Mouse (Mus musculus) midbrain, embryonic 12.5 days (tissue): ENCODE measurements at regions not wholly inside any gene's neighbourhood (a gene's known extent, or its start where the extent isn't known, plus 50 kb on each side); places are given as distances from the start of the nearest gene placed in this dataset.

Experiments
- ATAC-seq: fragments of 200-750 bp; cut with Nextera tagmentation; 2 replicates; pipeline ENCODE4 v1.8.0; 2017; ENCODE audit warnings: low read depth, moderate TSS enrichment, moderate library complexity; ENCODE audit not compliant: low FRiP score
- H3K27ac ChIP-seq: fragments of 300-500 bp; sonication (generic); replicated peaks from 2 replicates; pipeline ENCODE4 v1.5.1; 2016; ENCODE audit warnings: mild to moderate bottlenecking
- H3K27me3 ChIP-seq: fragments of 300-500 bp; sonication (generic); 2 replicates; pipeline ENCODE4 v1.6.1; 2016; ENCODE audit warnings: mild to moderate bottlenecking
- H3K36me3 ChIP-seq: fragments of 300-500 bp; sonication (generic); 2 replicates; pipeline ENCODE4 v1.6.1; 2016
- H3K4me1 ChIP-seq: fragments of 300-500 bp; sonication (generic); 2 replicates; pipeline ENCODE4 v1.6.1; 2016
- H3K4me2 ChIP-seq: fragments of 300-500 bp; sonication (generic); replicated peaks from 2 replicates; pipeline ENCODE4 v1.6.1; 2016; ENCODE audit warnings: mild to moderate bottlenecking, moderate library complexity
- H3K4me3 ChIP-seq: fragments of 300-500 bp; sonication (generic); 2 replicates; pipeline ENCODE4 v1.5.1; 2016; ENCODE audit warnings: mild to moderate bottlenecking
- H3K9ac ChIP-seq: fragments of 300-500 bp; sonication (generic); replicated peaks from 2 replicates; pipeline ENCODE4 v1.6.1; 2016; ENCODE audit warnings: mild to moderate bottlenecking, moderate library complexity
- H3K9me3 ChIP-seq: fragments of 300-500 bp; sonication (generic); 2 replicates; pipeline ENCODE4 v1.6.1; 2016; ENCODE audit warnings: mild to moderate bottlenecking
- WGBS: fragments of 180-500 bp; shearing (Covaris S2); methylation state at CpG from one replicate; pipeline ENCODE4 v1.1.7; 2016; 5-methylcytosine and 5-hydroxymethylcytosine counted together

DNA sequence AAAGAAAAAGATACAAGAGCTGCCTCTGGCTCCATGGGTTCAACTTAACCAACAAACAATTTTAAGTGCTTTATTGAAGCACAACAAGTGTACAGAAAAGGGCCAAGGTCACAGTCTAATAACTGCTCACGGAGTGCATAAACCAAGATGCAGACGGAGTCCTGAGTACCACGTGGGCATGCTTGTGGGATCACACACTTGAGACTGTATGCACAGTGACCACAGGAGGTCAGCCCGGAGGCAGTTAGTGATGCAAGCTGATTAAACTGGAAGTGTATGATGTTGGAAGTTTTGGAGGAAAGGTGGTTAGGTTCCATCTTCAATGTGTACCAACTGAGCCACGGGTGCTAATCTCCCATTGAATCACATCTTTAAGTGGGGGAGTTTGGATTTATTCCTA, 146.9 kb downstream of the Gm815 start:
- Histone ChIP-seq H3K27me3 (no peaks in the 10 kb centered on the region), H3K36me3 (no peaks in the 10 kb centered on the region), H3K4me1 (no peaks in the 10 kb centered on the region), H3K9me3 (no peaks in the 10 kb centered on the region), H3K4me2 (no peak overlapping the region), H3K27ac (no peak overlapping the region), H3K9ac (no peak overlapping the region), H3K4me3 (no peak overlapping the region)
- ATAC-seq = no peak
- 78% methylated on average over 5 of the region's 5 CpGs for WGBS

DNA sequence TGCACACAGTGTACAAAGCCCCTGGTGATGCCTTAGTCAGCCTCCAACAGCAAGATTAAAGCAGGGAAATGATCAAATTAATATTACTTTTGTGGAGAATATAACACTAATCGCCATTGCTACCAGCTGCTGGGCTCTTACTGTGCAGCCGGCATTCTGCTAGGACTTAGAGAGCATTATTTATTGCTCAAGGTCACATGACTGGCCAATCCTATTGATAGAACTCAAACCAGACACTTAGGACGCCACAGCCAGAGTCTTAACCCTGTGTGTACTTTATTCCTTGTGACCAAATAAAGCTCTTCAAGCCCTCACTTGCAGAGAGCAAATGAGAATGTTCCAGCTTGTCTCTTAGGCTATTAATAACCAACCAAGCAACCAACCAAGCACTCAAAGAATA, 152.6 kb downstream of the Gm815 start:
- Histone ChIP-seq H3K9me3 (no peaks in the 10 kb centered on the region), H3K27me3 (no peaks in the 10 kb centered on the region), H3K4me3 (no peak overlapping the region), H3K4me2 (no peak overlapping the region), H3K36me3 (no peaks in the 10 kb centered on the region), H3K27ac (no peak overlapping the region), H3K4me1 (peaks cover 7% of the 10 kb centered on the region), H3K9ac (no peak overlapping the region)
- ATAC-seq = no peak
- WGBS = 20% methylated on average over 3 of the region's 3 CpGs

DNA sequence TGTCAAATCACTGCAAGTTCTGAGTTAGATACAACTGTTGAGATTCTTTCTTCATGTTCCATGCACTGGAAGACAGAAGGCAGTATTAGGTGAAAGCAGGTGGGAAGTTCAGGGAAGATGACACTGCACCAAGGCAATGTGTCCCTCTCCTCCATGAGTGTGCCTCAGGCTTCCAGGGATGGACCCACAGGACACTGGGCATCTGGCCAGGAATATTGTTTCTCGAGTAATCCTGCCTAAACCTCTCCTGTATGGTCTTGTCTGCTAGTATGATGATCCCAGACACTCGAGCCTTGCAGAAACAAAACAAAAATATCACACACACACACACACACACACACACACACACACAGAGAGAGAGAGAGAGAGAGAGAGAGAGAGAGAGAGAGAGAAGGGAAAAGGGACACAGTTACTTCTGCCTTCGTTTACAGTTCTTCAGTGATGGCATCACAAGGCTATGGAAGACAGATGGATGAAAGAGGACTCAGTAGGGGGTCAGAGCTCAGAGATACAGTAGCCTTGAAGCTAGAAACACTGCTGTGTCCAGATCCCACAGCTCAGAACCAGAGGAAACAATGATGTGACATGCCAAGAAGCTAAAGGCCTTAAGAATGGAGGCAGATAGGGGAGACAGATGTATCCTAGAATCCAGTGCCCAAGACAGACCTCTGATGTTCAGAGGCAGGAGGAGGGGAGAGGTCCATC, 154.8 kb downstream of the Gm815 start:
- ATAC-seq = no peak
- 65% methylated on average over 3 of the region's 3 CpGs for WGBS
- H3K27me3 ChIP-seq = no peaks in the 10 kb centered on the region

DNA sequence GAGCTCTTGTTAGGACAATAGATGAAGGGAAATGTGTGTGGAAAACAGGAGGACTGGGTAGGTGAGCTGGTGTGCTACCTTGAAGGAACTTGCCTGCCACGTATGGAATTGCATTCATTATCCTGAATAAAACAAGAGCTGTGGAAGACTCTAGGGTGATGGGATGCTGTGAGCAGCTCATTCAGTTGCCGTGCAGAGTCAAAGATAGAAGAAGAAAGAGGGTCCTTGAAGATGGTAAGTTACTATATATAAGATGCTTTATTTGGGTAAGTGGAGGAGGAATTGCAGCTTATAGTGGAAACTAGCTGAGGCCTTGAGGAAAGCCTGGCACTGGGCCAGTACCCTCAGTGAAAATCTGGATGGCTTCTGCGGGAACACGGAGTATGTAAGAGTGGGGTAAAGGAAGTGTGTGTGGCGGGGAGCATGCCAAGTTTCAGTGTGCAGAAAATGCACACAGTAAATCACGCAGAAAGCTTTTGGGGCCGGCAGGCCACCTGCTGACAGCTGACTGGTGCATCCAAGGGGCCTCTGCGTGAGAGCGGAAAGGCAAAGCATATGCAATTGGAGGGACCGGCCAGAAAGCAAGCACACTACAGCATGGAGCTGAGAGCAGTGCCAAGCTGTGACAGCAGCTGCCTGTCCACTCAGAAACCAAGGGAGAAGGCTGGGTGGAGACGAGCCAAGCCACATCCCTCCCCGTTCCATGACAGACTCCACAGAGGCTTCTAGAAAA, 149.7 kb upstream of the Vldlr start:
- Histone ChIP-seq H3K4me3 (no peak overlapping the region), H3K9me3 (no peaks in the 10 kb centered on the region), H3K4me1 (peaks cover 4% of the 10 kb centered on the region; the same call in 1 of the 2 replicates), H3K4me2 (no peak overlapping the region), H3K27ac (no peak overlapping the region), H3K36me3 (no peaks in the 10 kb centered on the region), H3K9ac (no peak overlapping the region), H3K27me3 (no peaks in the 10 kb centered on the region)
- WGBS = 74% methylated on average over 11 of the region's 12 CpGs
- ATAC-seq = no peak

More for the DNA sequence above, 154.8 kb downstream of the Gm815 start:
- peaks cover 7% of the 10 kb centered on the region for H3K4me1 ChIP-seq
- H3K4me3 ChIP-seq = no peak overlapping the region
- H3K36me3 ChIP-seq = no peaks in the 10 kb centered on the region
- no peak overlapping the region for H3K27ac ChIP-seq
- H3K9ac ChIP-seq = no peak overlapping the region
- no peaks in the 10 kb centered on the region for H3K9me3 ChIP-seq
- no peak overlapping the region for H3K4me2 ChIP-seq

DNA sequence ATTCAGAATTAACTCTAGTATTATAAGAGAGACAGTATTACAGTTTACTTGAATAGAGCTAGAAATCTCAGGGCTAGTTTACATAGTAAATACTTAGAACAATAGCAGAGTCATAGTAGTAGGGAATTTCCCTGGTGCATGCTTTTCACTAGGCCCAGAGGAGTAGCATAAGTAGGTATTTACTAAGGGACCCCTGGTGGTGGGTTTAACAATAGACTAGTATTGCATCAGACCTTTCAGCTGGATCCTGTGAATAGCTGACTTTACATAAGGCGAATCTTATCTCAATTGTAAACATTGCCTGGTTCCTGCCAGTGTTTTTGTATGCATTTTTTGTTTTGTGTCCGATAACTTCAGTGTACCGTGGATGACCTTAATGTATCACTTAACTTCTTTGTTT, 143.0 kb upstream of the Vldlr start:
- no peaks in the 10 kb centered on the region for H3K4me1 ChIP-seq
- H3K27ac ChIP-seq = no peak overlapping the region
- H3K4me3 ChIP-seq = no peak overlapping the region
- no peaks in the 10 kb centered on the region for H3K36me3 ChIP-seq
- WGBS = 59% methylated on average over 3 of the region's 3 CpGs
- no peak for ATAC-seq
- 0 out of 2 replicates have a peak, but pooled peaks cover 2% of the 10 kb centered on the region for H3K9me3 ChIP-seq
- no peak overlapping the region for H3K9ac ChIP-seq
- no peak overlapping the region for H3K4me2 ChIP-seq
- no peaks in the 10 kb centered on the region for H3K27me3 ChIP-seq

DNA sequence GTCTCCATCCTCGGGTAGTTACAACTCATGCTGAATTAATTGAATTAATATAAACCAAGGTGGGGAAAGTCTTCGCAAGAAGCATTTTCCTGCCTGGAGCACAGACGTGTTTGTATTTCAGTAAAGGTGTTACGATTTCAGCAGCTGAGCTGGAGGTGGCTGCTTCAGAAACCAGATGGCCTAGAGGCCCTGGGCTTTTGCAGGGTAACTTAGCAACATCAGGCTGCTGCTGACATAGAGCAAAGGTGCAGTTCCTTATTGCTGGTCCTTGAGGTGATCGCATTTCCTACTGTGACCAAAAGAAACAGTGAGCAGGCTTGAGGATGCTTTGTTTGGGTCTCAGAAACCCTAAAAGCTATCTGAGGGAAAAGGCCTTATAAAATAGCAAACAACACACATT, 141.3 kb upstream of the Vldlr start:
- no peak overlapping the region for H3K9ac ChIP-seq
- H3K4me3 ChIP-seq = no peak overlapping the region
- WGBS = 82% methylated on average over 5 of the region's 5 CpGs
- H3K9me3 ChIP-seq = 0 out of 2 replicates have a peak, but pooled peaks cover 2% of the 10 kb centered on the region
- no peak for ATAC-seq
- H3K27me3 ChIP-seq = no peaks in the 10 kb centered on the region
- no peaks in the 10 kb centered on the region for H3K36me3 ChIP-seq
- H3K4me2 ChIP-seq = no peak overlapping the region
- H3K27ac ChIP-seq = no peak overlapping the region
- H3K4me1 ChIP-seq = no peaks in the 10 kb centered on the region

DNA sequence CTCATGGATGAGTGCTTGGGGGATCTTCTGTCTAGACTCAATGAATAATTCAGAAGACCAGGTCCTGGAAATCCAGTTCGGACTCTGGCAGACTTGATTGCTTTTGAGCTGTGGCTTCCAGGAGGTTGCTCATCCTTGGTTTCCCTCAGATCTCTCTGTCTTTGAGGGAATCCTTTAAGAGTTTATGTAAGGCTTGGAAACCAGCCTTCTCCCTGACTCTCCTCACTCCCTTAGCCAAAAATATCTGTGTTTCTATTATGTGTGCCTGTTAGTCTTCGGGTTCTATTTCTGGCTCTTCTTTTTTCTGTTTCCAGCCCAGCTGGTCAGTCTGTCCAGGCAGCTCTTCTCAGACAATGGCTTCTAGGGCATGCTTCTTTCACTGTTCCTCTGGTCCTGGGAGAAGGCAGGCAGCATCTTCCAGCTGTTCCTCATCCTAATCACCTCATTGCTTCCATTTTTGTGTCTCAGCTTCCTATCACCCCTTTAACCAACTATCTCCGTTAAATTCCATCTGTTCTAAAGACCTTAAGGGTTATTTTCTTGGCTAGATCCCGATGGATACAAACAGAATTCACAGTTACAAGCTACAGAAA, 139.3 kb upstream of the Vldlr start:
- ATAC-seq = no peak
- H3K9ac ChIP-seq = no peak overlapping the region
- WGBS = 72% methylated on average over 4 of the region's 4 CpGs
- H3K4me3 ChIP-seq = no peak overlapping the region
- 0 out of 2 replicates have a peak, but pooled peaks cover 2% of the 10 kb centered on the region for H3K9me3 ChIP-seq
- no peaks in the 10 kb centered on the region for H3K27me3 ChIP-seq
- H3K27ac ChIP-seq = no peak overlapping the region
- no peak overlapping the region for H3K4me2 ChIP-seq
- H3K4me1 ChIP-seq = no peaks in the 10 kb centered on the region
- H3K36me3 ChIP-seq = no peaks in the 10 kb centered on the region

DNA sequence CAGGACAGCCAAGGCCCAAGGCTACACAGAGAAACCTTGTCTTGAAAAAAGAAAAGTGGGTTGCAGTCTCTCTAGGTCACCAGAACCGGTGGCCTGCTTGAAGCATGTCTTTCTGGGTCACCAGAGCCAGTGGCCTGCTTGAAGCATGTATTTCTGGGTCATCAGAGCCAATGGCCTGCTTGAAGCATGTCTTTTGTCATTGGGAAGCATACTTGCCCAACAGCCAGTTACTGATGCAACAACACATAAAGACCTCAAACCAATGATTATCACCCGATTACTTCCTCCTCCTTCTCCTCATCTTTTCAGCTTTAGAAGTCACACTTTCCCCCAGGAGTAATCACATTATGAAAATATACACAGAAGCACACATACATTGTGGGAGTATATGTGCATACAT, 128.9 kb upstream of the Vldlr start:
- no peaks in the 10 kb centered on the region for H3K36me3 ChIP-seq
- no peak overlapping the region for H3K9ac ChIP-seq
- no peak overlapping the region for H3K4me2 ChIP-seq
- no peaks in the 10 kb centered on the region for H3K4me1 ChIP-seq
- no peak overlapping the region for H3K27ac ChIP-seq
- ATAC-seq = no peak
- WGBS = 80% methylated on average over 2 of the region's 2 CpGs
- H3K9me3 ChIP-seq = no peaks in the 10 kb centered on the region
- no peak overlapping the region for H3K4me3 ChIP-seq
- no peaks in the 10 kb centered on the region for H3K27me3 ChIP-seq

DNA sequence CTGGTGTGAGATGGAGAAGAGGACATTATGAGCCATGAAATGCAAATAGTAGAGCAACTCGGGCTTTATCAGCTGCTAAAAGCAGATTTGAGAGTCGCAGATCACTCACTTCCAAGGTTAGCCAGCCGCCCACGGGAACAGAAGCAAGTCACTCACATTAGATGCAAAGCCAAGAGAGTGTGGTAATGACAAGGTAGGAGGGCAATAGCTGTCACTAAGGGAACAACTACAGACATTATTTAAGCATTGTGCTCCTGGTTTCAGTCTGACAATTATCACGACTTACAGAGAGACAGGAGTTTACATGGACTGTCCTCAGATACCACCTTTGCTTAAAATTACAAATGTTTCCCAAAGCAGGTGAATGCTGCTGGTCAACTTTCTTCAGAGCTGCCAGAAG, 128.5 kb upstream of the Vldlr start:
- ATAC-seq = no peak
- Histone ChIP-seq H3K4me3 (no peak overlapping the region), H3K9ac (no peak overlapping the region), H3K4me1 (no peaks in the 10 kb centered on the region), H3K27me3 (no peaks in the 10 kb centered on the region), H3K9me3 (no peaks in the 10 kb centered on the region), H3K27ac (no peak overlapping the region), H3K4me2 (no peak overlapping the region), H3K36me3 (no peaks in the 10 kb centered on the region)
- 89% methylated on average over 5 of the region's 5 CpGs for WGBS

DNA sequence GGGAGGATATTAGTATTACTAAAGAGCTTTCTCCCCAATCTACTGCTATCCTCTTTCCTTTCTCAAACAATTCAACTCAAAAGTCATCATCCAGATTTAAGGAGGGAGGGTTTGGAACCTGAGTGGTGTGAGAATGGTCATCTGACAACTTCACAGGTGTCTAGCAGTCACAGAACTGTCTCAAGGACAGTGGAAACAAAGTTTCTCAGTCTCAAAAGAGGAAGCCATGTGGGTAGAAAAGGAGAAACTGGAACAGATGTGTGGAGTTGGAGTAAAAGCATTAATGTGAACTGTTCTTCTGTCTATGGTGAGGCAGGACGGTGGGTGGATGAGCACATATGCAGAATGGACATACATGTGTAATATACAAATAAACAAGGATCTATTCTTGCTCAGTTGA, 127.2 kb upstream of the Vldlr start:
- no peak overlapping the region for H3K4me3 ChIP-seq
- no peaks in the 10 kb centered on the region for H3K27me3 ChIP-seq
- H3K9me3 ChIP-seq = no peaks in the 10 kb centered on the region
- no peak overlapping the region for H3K4me2 ChIP-seq
- H3K27ac ChIP-seq = no peak overlapping the region
- no peaks in the 10 kb centered on the region for H3K36me3 ChIP-seq
- 91% methylated on average over 1 of the region's 1 CpGs for WGBS
- no peak for ATAC-seq
- no peaks in the 10 kb centered on the region for H3K4me1 ChIP-seq
- no peak overlapping the region for H3K9ac ChIP-seq

DNA sequence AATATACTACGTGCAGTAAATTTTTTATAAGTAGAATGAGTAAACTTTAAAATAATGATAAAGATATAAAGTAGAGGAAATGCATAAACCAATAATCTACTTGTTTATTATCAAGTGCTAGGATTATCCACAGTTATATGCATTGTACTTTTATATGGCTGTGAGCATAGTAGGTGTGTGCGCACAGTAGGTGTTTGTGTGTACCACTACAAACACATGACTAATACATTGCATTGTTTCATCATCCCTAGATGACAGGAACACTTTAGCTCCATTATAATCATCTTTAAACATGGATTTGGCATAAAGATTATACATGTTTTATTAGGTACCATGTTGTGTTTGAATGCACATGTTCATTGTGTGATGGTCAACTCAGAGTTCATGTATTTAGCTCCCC, 124.7 kb upstream of the Vldlr start:
- 99% methylated on average over 2 of the region's 2 CpGs for WGBS
- no peak overlapping the region for H3K4me2 ChIP-seq
- no peaks in the 10 kb centered on the region for H3K4me1 ChIP-seq
- no peak for ATAC-seq
- no peak overlapping the region for H3K27ac ChIP-seq
- H3K4me3 ChIP-seq = no peak overlapping the region
- H3K27me3 ChIP-seq = no peaks in the 10 kb centered on the region
- H3K36me3 ChIP-seq = no peaks in the 10 kb centered on the region
- H3K9ac ChIP-seq = no peak overlapping the region
- no peaks in the 10 kb centered on the region for H3K9me3 ChIP-seq

DNA sequence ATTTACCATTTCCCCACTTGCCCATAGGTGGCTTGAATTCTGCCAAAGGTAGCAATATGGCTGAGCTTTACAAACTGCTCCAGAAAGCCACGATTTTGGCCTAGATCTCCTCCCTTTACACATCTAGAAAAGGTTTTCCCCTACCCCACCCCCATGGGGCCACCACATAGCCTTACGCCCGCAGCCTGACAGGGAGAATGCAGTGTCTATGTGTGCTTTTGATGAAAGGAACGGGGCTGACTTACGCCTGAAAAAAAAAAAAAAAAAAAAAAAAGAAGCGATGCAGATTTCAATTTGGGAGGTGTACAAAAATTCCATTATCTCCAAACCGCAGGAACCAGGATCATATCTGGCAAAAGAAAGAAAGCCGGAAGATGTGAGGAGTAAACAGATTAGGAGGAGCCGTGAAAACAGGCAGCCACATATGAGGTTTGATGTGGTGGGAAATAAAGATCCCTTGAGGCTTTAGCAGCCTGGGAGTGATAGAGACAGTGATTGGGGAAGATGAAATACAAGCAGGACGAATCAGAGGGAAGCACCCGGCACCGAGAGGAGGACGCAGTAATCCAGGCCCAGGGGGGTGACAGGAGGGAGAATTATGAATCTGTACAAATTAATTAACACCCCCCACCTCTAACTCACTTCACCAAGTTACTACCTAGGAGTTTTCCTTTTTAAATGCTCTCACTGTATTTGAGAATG, 121.4 kb upstream of the Vldlr start:
- Histone ChIP-seq H3K27ac (no peak overlapping the region), H3K4me1 (no peaks in the 10 kb centered on the region), H3K27me3 (no peaks in the 10 kb centered on the region), H3K9ac (no peak overlapping the region), H3K9me3 (no peaks in the 10 kb centered on the region), H3K36me3 (no peaks in the 10 kb centered on the region), H3K4me2 (no peak overlapping the region), H3K4me3 (no peak overlapping the region)
- no peak for ATAC-seq
- WGBS = 61% methylated on average over 13 of the region's 13 CpGs
